Comparison of ENCODE assay signal across 8 mouse cellular contexts in genomic region chr17:62458964-62459363, GRCm38 (mm10).
DNase-seq lines count a peak whose midpoint lies in the region.

No protein-coding gene starts in this region.

- peak; percentile 54 for DNase-seq in layer of hippocampus, adult 11-12 months (ENCODE audit: low spot score)
- DNase-seq in layer of hippocampus, adult 9-11 months = no peak
- peak; percentile 58 to 93 for DNase-seq in adrenal gland, adult (ENCODE audit: inconsistent age in 2 of 2, low spot score in 1 of 2)
- peak; percentile 52 for DNase-seq in embryo, embryonic 11.5 days (ENCODE audit: low read depth, low spot score)
- DNase-seq in kidney, adult 11 months = peak; percentile 25
- DNase-seq in left cerebral cortex, postnatal 36 days (ENCODE audit: low spot score in 2 of 2) = peak; percentile 9 to 25
- DNase-seq in retina, postnatal 7 days (ENCODE audit: low read depth, low spot score) = peak; percentile 13
- peak; percentile 39 to 75 for DNase-seq in urinary bladder, postnatal 4 days (ENCODE audit: low spot score in 2 of 2)

- intact Hi-C loops in left cerebral cortex, postnatal 36 days (cut with DNase I) = no loop called here
